Mouse (Mus musculus) liver, adult 2 months (tissue): Measurements from ENCODE around the gene Mutyh. TPM values are rescaled to one million over a fixed set of nuclear protein-coding genes. Genes with fewer than 3 reads are reported as not detected.

Experiments used
- DNase-seq: peaks from one replicate; pipeline ENCODE4 v3.0.0-alpha.2; 2011; ENCODE audit warnings: low read depth, low spot score; ENCODE audit errors: extremely low read depth
- H3K27ac ChIP-seq: fragments of 200-500 bp; replicated peaks from 2 replicates; pipeline ENCODE4 v1.5.1; 2012; ENCODE audit warnings: low read depth, mild to moderate bottlenecking, control low read depth, inconsistent platforms, low read length; ENCODE audit not compliant: insufficient read depth
- H3K27me3 ChIP-seq: fragments of 200-500 bp; 2 replicates; pipeline ENCODE4 v1.6.1; 2012; ENCODE audit warnings: mild to moderate bottlenecking, moderate library complexity, low read length, inconsistent platforms; ENCODE audit not compliant: control insufficient read depth, insufficient read depth
- H3K36me3 ChIP-seq: fragments of 200-500 bp; 2 replicates; pipeline ENCODE4 v1.6.1; 2012; ENCODE audit warnings: low read length, inconsistent platforms; ENCODE audit not compliant: control insufficient read depth, insufficient read depth
- H3K4me1 ChIP-seq: fragments of 200-500 bp; 2 replicates; pipeline ENCODE4 v1.6.1; 2011; ENCODE audit warnings: low read length; ENCODE audit not compliant: control insufficient read depth, insufficient read depth
- H3K4me3 ChIP-seq: fragments of 200-500 bp; 2 replicates; pipeline ENCODE4 v1.5.1; 2011; ENCODE audit warnings: low read depth, mild to moderate bottlenecking, control low read depth, low read length, moderate library complexity; ENCODE audit not compliant: insufficient read depth
- H3K79me2 ChIP-seq: fragments of 200-500 bp; 2 replicates; pipeline ENCODE4 v1.6.1; 2012; ENCODE audit warnings: inconsistent platforms, mild to moderate bottlenecking, low read length, moderate library complexity; ENCODE audit not compliant: control insufficient read depth, insufficient read depth
- H3K9ac ChIP-seq: fragments of 200-500 bp; 2 replicates; pipeline ENCODE4 v1.6.1; 2012; ENCODE audit warnings: low read depth, mild to moderate bottlenecking, control low read depth, inconsistent platforms, low read length
- CTCF ChIP-seq: fragments of 200-500 bp; IDR thresholded peaks from 2 replicates; pipeline ENCODE4 v1.5.1; 2011; ENCODE audit warnings: low read depth, low read length, control low read depth
- POLR2A ChIP-seq: fragments of 200-500 bp; IDR thresholded peaks from 2 replicates; pipeline ENCODE4 v1.6.1; 2011; ENCODE audit warnings: low read length, control low read depth; ENCODE audit not compliant: insufficient read depth; ENCODE audit errors: extremely low read depth
- WGBS: fragments of 180-500 bp; shearing (Covaris S2); methylation state at CpG from one replicate; pipeline ENCODE4 v1.1.7; 2018; 5-methylcytosine and 5-hydroxymethylcytosine counted together
- polyA plus RNA-seq: library from polyadenylated mRNA; depleted of rRNA; stranded (reverse); fragments of >200 nt; gene quantifications from 2 replicates; pipeline ENCODE4 v1.2.3, GENCODE M21; 2012
- total RNA-seq: library from RNA; depleted of rRNA; stranded (reverse); fragments of >200 nt; gene quantifications from 2 replicates; pipeline ENCODE4 v1.2.3, GENCODE M21; 2014

The Mutyh gene
- total and polyA plus RNA-seq, 2 experiments: 0.28 to 1.2 TPM

DNA sequence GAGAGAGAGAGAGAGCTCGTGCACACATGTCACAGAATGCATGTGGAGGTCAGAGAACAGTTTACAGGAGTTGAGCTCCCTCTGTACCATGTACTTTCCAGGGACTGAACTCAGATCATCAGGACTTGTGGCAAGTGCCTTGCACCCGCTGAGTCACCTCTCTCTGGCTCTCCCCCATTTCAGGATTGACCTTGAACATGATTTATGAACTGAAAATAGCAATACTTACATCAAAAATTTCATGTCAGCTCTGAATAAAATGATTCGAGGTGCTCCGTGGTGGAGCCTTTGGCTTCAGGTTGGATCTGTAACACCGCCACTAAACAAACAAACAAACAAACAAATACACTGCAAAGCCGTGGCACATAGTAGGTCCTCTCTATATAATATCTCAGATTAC, 33.3 kb downstream of the Mutyh start:
- Histone ChIP-seq H3K27me3 (no peaks in the 10 kb centered on the region), H3K9ac (no peak overlapping the region), H3K4me3 (no peak overlapping the region), H3K79me2 (no peaks in the 10 kb centered on the region), H3K36me3 (no peaks in the 10 kb centered on the region), H3K4me1 (peaks cover 2% of the 10 kb centered on the region; the same call in 1 of the 2 replicates), H3K27ac (no peak overlapping the region)
- no peak for DNase-seq
- 80% methylated on average over 6 of the region's 6 CpGs for WGBS
- no peak for TF ChIP-seq CTCF
- no peak for TF ChIP-seq POLR2A

DNA sequence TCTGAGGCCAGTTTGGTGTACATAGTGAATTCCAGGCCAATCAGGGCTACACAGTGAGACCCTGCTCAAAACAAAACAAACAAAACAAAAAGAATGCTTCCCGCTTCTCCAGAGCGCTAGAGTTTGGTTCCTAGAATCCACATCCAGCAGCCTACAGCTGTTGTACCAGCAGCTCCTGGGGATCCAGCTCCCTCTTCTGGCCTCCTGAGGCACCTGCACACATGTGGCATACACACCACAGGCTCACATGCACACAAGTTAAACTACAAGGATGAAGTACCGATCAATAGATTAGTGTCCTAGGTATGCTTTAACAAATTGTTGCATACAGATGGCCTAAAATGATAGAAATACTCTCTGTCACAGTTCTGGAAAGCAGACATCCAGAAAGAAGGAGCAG, 36.8 kb downstream of the Mutyh start:
- Histone ChIP-seq H3K4me3 (no peak overlapping the region), H3K27ac (no peak overlapping the region), H3K79me2 (no peaks in the 10 kb centered on the region), H3K9ac (no peak overlapping the region), H3K36me3 (no peaks in the 10 kb centered on the region), H3K4me1 (no peaks in the 10 kb centered on the region), H3K27me3 (no peaks in the 10 kb centered on the region)
- TF ChIP-seq CTCF (peak; percentile 18; the same call in 1 of the 2 replicates), POLR2A (no peak)
- WGBS: 97% methylated on average over 3 of the region's 3 CpGs
- DNase-seq: no peak

DNA sequence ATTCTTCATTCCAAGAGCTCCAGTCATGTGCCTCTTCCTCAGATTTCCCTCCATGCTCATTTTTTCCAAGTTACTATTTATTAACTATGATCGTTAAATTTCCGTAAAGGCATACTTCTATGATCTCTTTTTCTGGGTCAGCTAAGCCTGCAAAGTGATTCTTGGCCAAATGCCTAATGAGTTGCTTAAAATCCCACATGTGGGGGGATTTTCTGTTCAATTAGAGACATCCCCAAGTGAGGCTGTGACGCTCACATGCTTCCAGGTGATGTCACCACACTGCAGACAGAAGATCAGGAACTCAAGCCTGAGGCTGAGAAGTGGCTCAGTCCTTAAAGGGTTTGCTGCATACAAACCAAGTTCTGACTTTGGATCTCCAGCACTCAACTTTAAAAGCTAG, 42.4 kb downstream of the Mutyh start:
- no peaks in the 10 kb centered on the region for H3K36me3 ChIP-seq

DNA sequence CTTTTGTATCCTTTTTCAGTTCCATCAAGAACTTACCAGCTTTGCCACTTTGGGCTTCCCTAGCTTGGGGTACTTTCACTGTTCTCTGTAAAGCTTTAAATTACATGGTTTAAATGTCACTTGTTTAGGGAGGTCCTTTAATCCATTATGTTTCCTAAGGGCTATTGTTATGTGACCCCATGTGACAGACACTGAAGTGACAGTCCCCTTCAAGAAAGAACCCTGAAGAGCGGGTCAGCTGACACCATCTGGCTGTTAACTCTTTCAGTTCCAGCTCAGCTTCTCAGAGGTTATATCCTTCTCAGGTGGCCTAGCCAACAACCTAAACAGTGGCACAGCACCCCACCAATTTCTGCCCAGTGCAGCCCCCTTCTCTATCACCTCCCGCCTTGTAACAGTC, 46.8 kb downstream of the Mutyh start:
- Histone ChIP-seq H3K9ac (no peak overlapping the region), H3K4me1 (no peaks in the 10 kb centered on the region), H3K36me3 (no peaks in the 10 kb centered on the region), H3K27ac (no peak overlapping the region), H3K4me3 (no peak overlapping the region), H3K27me3 (no peaks in the 10 kb centered on the region), H3K79me2 (no peaks in the 10 kb centered on the region)
- TF ChIP-seq POLR2A (no peak), CTCF (no peak)
- no peak for DNase-seq
- WGBS: 58% methylated on average over 2 of the region's 2 CpGs

More for the DNA sequence above, 42.4 kb downstream of the Mutyh start:
- Histone ChIP-seq H3K4me3 (no peak overlapping the region), H3K9ac (no peak overlapping the region), H3K4me1 (no peaks in the 10 kb centered on the region), H3K27ac (no peak overlapping the region), H3K79me2 (no peaks in the 10 kb centered on the region), H3K27me3 (no peaks in the 10 kb centered on the region)
- no peak for DNase-seq
- 89% methylated on average over 3 of the region's 3 CpGs for WGBS
- TF ChIP-seq CTCF (no peak), POLR2A (no peak)

DNA sequence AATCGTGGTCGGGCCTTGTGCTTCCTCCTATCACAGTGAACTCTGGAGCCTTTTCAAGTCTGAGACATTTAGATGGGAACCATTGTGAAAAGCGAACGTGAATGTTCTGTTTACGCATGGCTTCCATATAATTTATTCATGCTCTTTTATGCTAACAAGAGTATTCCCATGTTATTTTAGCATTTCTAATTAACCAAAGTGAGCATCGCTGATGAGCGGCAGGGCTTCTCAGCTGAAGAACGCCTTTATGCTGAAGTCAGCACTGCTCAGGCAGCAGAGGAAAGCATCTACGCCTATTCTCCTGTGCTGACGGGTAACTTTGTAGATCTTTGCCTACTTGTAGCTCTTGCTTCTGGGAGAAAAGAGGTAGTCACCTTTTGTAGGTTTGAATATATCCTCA, 49.7 kb downstream of the Mutyh start:
- no peak for DNase-seq
- TF ChIP-seq CTCF (no peak), POLR2A (no peak)
- Histone ChIP-seq H3K79me2 (no peaks in the 10 kb centered on the region), H3K9ac (no peak overlapping the region), H3K4me3 (no peak overlapping the region), H3K27me3 (no peaks in the 10 kb centered on the region), H3K36me3 (no peaks in the 10 kb centered on the region), H3K4me1 (no peaks in the 10 kb centered on the region; the same call in 1 of the 2 replicates), H3K27ac (no peak overlapping the region)
- WGBS: 91% methylated on average over 10 of the region's 10 CpGs

DNA sequence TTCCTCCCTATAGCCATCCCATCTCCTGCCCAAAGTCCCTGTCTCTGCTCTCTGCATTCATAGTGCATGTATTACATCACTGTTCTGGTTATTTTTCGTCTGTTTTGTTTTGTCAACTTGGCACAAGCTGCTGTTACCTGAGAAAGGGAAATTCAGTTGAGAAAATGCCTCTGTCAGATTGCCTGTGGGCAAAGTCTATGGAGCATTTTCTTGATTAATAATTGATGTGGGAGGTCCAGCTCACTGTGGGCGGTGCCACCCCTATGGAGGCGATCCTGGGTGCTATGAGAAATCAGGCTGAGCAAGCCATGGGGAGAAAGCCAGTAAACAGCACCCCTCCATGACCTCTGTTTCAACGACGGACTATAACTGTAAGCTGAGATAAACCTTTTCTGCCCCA, 52.2 kb downstream of the Mutyh start:
- peak; percentile 91 for DNase-seq
- H3K27me3 ChIP-seq: no peaks in the 10 kb centered on the region
- no peak overlapping the region for H3K27ac ChIP-seq
- no peaks in the 10 kb centered on the region for H3K36me3 ChIP-seq
- WGBS: 14% methylated on average over 5 of the region's 5 CpGs
- H3K9ac ChIP-seq: no peak overlapping the region
- H3K79me2 ChIP-seq: no peaks in the 10 kb centered on the region
- no peak overlapping the region for H3K4me3 ChIP-seq
- TF ChIP-seq CTCF: no peak
- no peak for TF ChIP-seq POLR2A
- H3K4me1 ChIP-seq: no peaks in the 10 kb centered on the region; the same call in 1 of the 2 replicates
